Mouse (Mus musculus): ENCODE data around the gene Snx9.

DNA sequence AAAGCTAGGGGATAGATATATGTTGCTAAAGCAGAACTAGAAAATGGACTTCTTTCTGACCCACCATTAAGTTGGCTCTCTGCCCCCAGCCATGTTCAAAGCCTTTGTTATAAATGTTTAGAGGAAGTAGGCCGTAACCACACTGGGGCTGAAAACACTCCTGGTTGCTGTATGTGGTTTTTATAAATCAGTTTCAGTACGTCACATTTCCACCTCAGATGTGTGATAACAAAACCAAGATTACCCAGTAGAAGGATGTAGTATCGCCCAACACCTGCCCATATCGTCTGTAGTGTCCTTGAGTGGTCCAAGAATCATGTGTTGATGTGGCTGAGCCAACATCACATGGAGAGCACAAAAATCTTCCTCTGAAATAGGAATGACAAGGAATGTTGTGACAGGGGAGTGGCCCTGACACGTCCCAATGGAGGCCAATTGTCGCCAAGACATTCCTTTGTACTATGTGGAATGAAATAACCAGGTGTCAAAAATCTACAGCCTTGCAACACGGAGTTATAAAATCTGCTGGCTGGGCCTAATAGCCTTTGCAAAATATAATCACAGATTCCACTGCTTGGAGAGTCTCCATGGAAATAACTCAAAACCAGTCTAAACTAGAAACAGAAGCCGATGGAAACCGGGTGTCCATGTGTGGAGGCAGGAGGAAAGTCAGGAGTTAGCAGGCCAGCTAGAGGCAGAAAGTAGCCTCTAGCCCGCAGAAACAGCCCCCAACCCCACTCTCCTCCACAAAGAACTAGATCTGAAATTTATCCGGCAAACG, 36.6 kb upstream of the Snx9 start:
- TF ChIP-seq CTCF (IDR thresholded peaks at IDR 0.05; ENCODE audit: borderline replicate concordance, extremely low read depth, insufficient read depth, insufficient read length) (no peak), POLR2A (IDR thresholded peaks at IDR 0.05; ENCODE audit: borderline replicate concordance, extremely low read depth, insufficient read depth, insufficient read length, poor library complexity, severe bottlenecking) (no peak)

Data from brain, embryonic 14.5 days (tissue).